ENCODE assay signal across 8 mouse cellular contexts in the genomic region with DNA sequence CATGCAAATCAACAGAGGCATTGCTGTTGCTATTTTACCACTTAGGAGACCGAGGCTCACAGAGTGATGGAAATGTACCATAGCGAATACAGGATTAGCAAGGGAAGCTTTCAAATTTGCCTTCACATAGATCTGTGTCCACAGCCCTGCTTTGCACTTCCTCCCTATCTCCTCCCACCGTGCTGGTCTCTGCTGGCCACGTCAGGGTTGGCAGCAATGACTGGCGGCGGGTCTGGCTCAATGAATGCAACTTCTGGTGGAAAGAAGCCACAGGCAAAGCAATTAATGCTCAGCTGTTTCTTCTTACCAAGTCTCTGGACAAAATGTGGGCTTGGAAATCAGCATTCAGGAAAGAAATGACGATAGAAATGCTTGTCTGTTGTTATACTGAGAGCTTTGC.
DNase-seq lines count a peak whose midpoint lies in the region; ATAC-seq and TF ChIP-seq lines count a peak whose summit lies in the region.

No protein-coding gene starts in this region.

- no peak for TF ChIP-seq CTCF in gastrocnemius, adult 2 months (IDR thresholded peaks at IDR 0.05)

- no peaks in the 10 kb centered on the region for H3K4me1 ChIP-seq in neural tube, embryonic 11.5 days (ENCODE audit: control insufficient read depth, insufficient read depth, low read length)
- no peaks in the 10 kb centered on the region for H3K4me1 ChIP-seq in heart, embryonic 16.5 days (ENCODE audit: control insufficient read depth, insufficient read depth, low read length)

- H3K9me3 ChIP-seq in neural tube, embryonic 11.5 days (ENCODE audit: control insufficient read depth, low read length): no peaks in the 10 kb centered on the region
- H3K9me3 ChIP-seq in heart, embryonic 16.5 days (replicated peaks; ENCODE audit: control insufficient read depth, low read length): no peaks in the 10 kb centered on the region

- 64% methylated on average over 7 of the region's 7 CpGs for WGBS in neural tube, embryonic 11.5 days
- 37% methylated on average over 7 of the region's 7 CpGs for WGBS in heart, embryonic 16.5 days

- no peaks in the 10 kb centered on the region for H3K27me3 ChIP-seq in neural tube, embryonic 11.5 days (ENCODE audit: control insufficient read depth, insufficient read depth, low read length)
- no peaks in the 10 kb centered on the region for H3K27me3 ChIP-seq in heart, embryonic 16.5 days (ENCODE audit: control insufficient read depth, insufficient read depth, low read length)

- intact Hi-C loops in gastrocnemius, adult 2 months (cut with DNase I): no loop called here
- intact Hi-C loops in gastrocnemius, postnatal 36 days (cut with DNase I): no loop called here

- H3K9ac ChIP-seq in neural tube, embryonic 11.5 days (ENCODE audit: low read length): no peak overlapping the region
- H3K9ac ChIP-seq in heart, embryonic 16.5 days (ENCODE audit: low read length): no peak overlapping the region

- H3K36me3 ChIP-seq in neural tube, embryonic 11.5 days (ENCODE audit: control insufficient read depth, insufficient read depth, low read length): no peaks in the 10 kb centered on the region
- no peaks in the 10 kb centered on the region for H3K36me3 ChIP-seq in heart, embryonic 16.5 days (ENCODE audit: control insufficient read depth, insufficient read depth)

- ATAC-seq in neural tube, embryonic 11.5 days (ENCODE audit: insufficient read depth, low FRiP score, low TSS enrichment): no peak
- peak; percentile 58; the same call in 1 of the 2 replicates for ATAC-seq in heart, embryonic 16.5 days (replicated peaks; ENCODE audit: extremely low read depth, insufficient read depth, low FRiP score)

- peak overlapping the region; percentile 27 for H3K4me3 ChIP-seq in gastrocnemius, adult 2 months
- no peak overlapping the region for H3K4me3 ChIP-seq in neural tube, embryonic 11.5 days (ENCODE audit: low read depth, low read length)
- no peak overlapping the region for H3K4me3 ChIP-seq in heart, embryonic 16.5 days (ENCODE audit: low read length)

- peak; percentile 24 for DNase-seq in gastrocnemius, adult 2 months
- no peak for DNase-seq in gastrocnemius, postnatal 36 days
- DNase-seq in neural tube, embryonic 11.5 days (ENCODE audit: low spot score): peak; percentile 13
- DNase-seq in neural tube, embryonic 10.5 days (ENCODE audit: extremely low spot score, low spot score): no peak
- peak; percentile 9 to 29 for DNase-seq in lung, postnatal 4 days
- DNase-seq in yolk sac, embryonic 10.5 days (ENCODE audit: low spot score): no peak
- no peak for DNase-seq in ovary, postnatal 14 days (ENCODE audit: low spot score)

- H3K27ac ChIP-seq in gastrocnemius, adult 2 months: no peak overlapping the region
- H3K27ac ChIP-seq in neural tube, embryonic 11.5 days (ENCODE audit: low read depth, low read length): no peak overlapping the region
- H3K27ac ChIP-seq in heart, embryonic 16.5 days (ENCODE audit: low read length): no peak overlapping the region

- no peak overlapping the region for H3K4me2 ChIP-seq in neural tube, embryonic 11.5 days (ENCODE audit: low read depth)
- peak overlapping the region; percentile 42 for H3K4me2 ChIP-seq in heart, embryonic 16.5 days (ENCODE audit: low read depth, low read length)

Comparison
In these comparisons a context has a peak if more than half of its experiments do, and no peak if none do; other contexts are left out.
1. DNase-seq: peak in gastrocnemius, adult 2 months (single experiment), neural tube, embryonic 11.5 days (single experiment) and lung, postnatal 4 days (2 of 2); none in gastrocnemius, postnatal 36 days (0 of 2), neural tube, embryonic 10.5 days (single experiment), yolk sac, embryonic 10.5 days (single experiment) and ovary, postnatal 14 days (single experiment).